Mouse (Mus musculus) liver, postnatal 0 days (tissue): ENCODE data around the gene Ntm.

ENCODE experiments used
- CTCF ChIP-seq: sonication (generic); IDR thresholded peaks from 2 replicates; pipeline ENCODE4 v1.5.1; 2016; ENCODE audit warnings: antibody characterized with exemption, low read depth
- EP300 ChIP-seq: IDR thresholded peaks from 2 replicates; pipeline ENCODE4 v1.6.1; 2016; ENCODE audit warnings: antibody characterized with exemption, low read depth, mild to moderate bottlenecking

DNA sequence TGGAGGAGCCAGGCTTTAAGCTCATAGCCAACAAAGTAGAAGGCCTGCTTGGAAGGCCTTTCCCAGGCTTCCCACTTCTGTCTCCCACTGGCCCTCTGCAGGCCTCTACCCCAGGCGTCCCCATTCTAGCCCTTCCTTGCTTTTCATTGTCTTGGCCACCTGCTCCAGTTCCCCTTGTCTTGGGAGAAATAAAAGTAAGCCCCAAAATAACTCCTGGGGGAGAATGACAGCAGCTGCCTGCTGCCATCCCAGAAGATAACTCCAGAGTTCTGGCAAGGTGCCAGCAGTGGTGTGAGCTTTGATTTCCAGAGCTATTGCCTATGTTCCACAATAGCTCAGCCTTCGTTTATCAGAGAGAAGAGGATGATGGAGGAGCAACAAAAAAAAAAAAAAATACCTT is 760.7 kb downstream of the Ntm start:
- TF ChIP-seq CTCF (no peak), EP300 (no peak)
